Mouse (Mus musculus): ENCODE measurements at regions not wholly inside any gene's neighbourhood (a gene's known extent, or its start where the extent isn't known, plus 50 kb on each side); places are given as distances from the start of the nearest gene placed in this dataset.

DNA sequence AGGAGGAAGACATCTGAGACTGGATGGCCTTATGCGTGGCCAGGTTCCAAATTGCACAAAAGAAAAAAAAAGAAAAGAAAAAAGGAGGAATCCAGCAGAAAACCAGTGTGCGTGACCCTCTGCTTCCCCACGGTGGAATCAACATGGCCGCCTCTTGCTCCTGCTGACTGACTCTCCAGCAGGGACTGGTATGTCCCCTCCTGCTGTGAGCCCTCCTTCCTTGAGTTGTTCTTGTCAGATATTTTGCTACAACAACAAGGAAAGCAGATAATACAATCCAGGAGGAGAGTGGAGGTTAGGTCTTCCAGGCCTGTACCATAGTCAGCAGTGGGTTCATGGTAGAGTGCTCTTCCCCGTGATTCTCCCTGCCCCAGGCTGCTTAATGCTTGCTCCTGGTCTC, 168.8 kb downstream of the Kif26a start:
- TF ChIP-seq CTCF (conservative IDR thresholded peaks at IDR 0.05; ENCODE audit: low read length) (no peak), NANOG (IDR thresholded peaks at IDR 0.05; ENCODE audit: borderline replicate concordance, low read length) (no peak)

All from E14TG2a.4 (cell line).